Mouse (Mus musculus) thymus, adult 2 months (tissue): ENCODE data around the gene Gsx2. TPM values are rescaled to one million over a fixed set of nuclear protein-coding genes. Genes with fewer than 3 reads are reported as not detected.

ENCODE experiments used
- DNase-seq: peaks from one replicate; pipeline ENCODE4 v3.0.0; 2021
- H3K27ac ChIP-seq: fragments of 200-500 bp; 2 replicates; pipeline ENCODE4 v1.5.1; 2012; ENCODE audit warnings: low read length, control low read depth; ENCODE audit not compliant: control insufficient read depth, insufficient read depth
- H3K27me3 ChIP-seq: fragments of 200-500 bp; 2 replicates; pipeline ENCODE4 v1.6.1; 2012; ENCODE audit warnings: mild to moderate bottlenecking, low read length, moderate library complexity, mixed read lengths; ENCODE audit not compliant: control insufficient read depth, insufficient read depth
- H3K36me3 ChIP-seq: fragments of 200-500 bp; 2 replicates; pipeline ENCODE4 v1.6.1; 2012; ENCODE audit warnings: mild to moderate bottlenecking, low read length, moderate library complexity; ENCODE audit not compliant: control insufficient read depth, insufficient read depth
- H3K4me1 ChIP-seq: fragments of 200-500 bp; replicated peaks from 2 replicates; pipeline ENCODE4 v1.6.1; 2012; ENCODE audit warnings: low read length; ENCODE audit not compliant: control insufficient read depth, insufficient read depth
- H3K4me3 ChIP-seq: fragments of 200-500 bp; 2 replicates; pipeline ENCODE4 v1.5.1; 2012; ENCODE audit warnings: mild to moderate bottlenecking, low read length, control low read depth, moderate library complexity; ENCODE audit not compliant: control insufficient read depth, insufficient read depth
- CTCF ChIP-seq: fragments of 200-500 bp; IDR thresholded peaks from 2 replicates; pipeline ENCODE4 v1.5.1; 2012; ENCODE audit warnings: mild to moderate bottlenecking, control low read depth, low read length, moderate library complexity, borderline replicate concordance; ENCODE audit not compliant: control insufficient read depth, poor library complexity, insufficient read depth; ENCODE audit errors: extremely low read depth
- POLR2A ChIP-seq: fragments of 200-500 bp; IDR thresholded peaks from 2 replicates; pipeline ENCODE4 v1.6.1; 2012; ENCODE audit warnings: mild to moderate bottlenecking, low read length, control low read depth, moderate library complexity; ENCODE audit not compliant: control insufficient read depth, poor library complexity, insufficient read depth; ENCODE audit errors: extremely low read depth
- WGBS: fragments of 180-500 bp; shearing (Covaris S2); methylation state at CpG from one replicate; pipeline ENCODE4 v1.1.7; 2018; 5-methylcytosine and 5-hydroxymethylcytosine counted together
- polyA plus RNA-seq: library from polyadenylated mRNA; depleted of rRNA; stranded (reverse); fragments of >200 nt; gene quantifications from 2 replicates; pipeline ENCODE4 v1.2.3, GENCODE M21; 2012

The Gsx2 gene
- polyA plus RNA-seq, 1 experiment: not detected

- H3K4me3 ChIP-seq: no peak overlapping the region
- H3K36me3 ChIP-seq: no peaks in the 10 kb centered on the region
- no peak overlapping the region for H3K27ac ChIP-seq
- no peak for TF ChIP-seq CTCF
- TF ChIP-seq POLR2A: no peak
- DNase-seq: no peak
- 22% methylated on average over 15 of the region's 15 CpGs for WGBS
- no peaks in the 10 kb centered on the region; the same call in 1 of the 2 replicates for H3K4me1 ChIP-seq
- peaks cover 44% of the 10 kb centered on the region for H3K27me3 ChIP-seq
These were observed 641 bp upstream of the Gsx2 start for GRCm38 (mm10) chr5:75074537-75075382.

DNA sequence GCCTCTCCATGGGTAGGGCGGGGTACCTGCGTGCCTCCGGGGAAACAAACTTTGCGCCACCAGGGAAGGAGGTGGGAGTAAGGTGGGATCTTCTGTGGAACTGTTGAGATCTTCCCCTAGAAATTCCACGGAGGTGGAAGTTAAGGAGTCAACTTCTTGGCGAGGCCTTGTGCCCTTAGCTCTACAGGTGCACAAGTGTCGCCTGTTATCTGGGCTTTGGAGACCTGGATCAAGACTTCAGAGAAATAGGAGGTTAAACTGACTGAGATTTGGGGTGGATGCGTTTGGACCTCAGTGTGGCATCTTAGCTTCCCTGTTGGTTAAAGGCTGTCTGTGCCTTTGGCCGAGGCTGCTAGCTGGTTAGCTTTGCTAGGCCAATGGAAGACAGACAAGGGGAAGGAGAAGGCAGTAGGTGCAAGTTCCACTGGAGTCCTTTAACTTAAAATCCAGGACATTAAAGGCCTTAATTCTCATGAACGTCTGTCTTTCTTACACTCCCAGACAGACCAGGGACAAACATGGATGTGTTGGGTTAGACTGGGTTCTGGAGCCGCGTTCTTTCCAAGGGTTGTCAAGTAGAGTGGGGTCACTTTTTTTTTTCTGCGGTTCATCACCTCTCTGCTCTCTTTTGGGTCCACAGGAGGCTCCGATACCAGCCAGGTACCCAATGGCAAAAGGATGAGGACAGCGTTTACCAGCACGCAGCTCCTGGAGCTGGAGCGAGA is 1.1 kb downstream of the Gsx2 start:
- no peak for TF ChIP-seq CTCF
- no peak for TF ChIP-seq POLR2A
- no peak for DNase-seq
- H3K4me1 ChIP-seq: no peaks in the 10 kb centered on the region
- no peaks in the 10 kb centered on the region for H3K36me3 ChIP-seq
- H3K4me3 ChIP-seq: no peak overlapping the region
- H3K27ac ChIP-seq: no peak overlapping the region
- 8% methylated on average over 17 of the region's 17 CpGs for WGBS
- H3K27me3 ChIP-seq: peaks cover 45% of the 10 kb centered on the region

- H3K4me1 ChIP-seq: no peaks in the 10 kb centered on the region
- DNase-seq: no peak
- H3K4me3 ChIP-seq: no peak overlapping the region
- H3K27ac ChIP-seq: no peak overlapping the region
- TF ChIP-seq POLR2A (no peak), CTCF (no peak)
- 5% methylated on average over 19 of the region's 19 CpGs for WGBS
- H3K27me3 ChIP-seq: peaks cover 41% of the 10 kb centered on the region
- no peaks in the 10 kb centered on the region for H3K36me3 ChIP-seq
These were observed 1.6 kb downstream of the Gsx2 start for GRCm38 (mm10) chr5:75077051-75077380.

DNA sequence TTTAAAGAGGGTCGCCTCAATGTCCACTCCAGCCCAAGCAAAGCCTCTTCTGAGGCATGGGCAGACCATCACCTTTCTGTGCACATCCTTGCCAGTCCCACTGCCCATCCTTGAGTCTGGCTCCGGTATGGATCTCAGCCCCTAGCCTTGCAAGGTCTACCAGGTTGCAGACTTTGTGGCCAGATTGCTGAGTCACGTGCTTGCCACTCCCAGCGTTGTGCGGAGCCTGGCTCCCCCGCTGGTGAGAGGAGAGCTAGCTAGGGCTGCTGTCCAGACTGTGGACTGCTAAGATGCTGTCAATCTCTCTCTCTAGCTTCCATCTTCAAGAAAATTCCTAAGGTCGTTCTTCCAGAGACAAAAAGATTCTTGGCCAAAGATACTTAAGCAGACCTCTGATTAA is 4.2 kb downstream of the Gsx2 start:
- Histone ChIP-seq H3K27me3 (peaks cover 33% of the 10 kb centered on the region), H3K4me3 (no peak overlapping the region), H3K36me3 (no peaks in the 10 kb centered on the region), H3K4me1 (no peaks in the 10 kb centered on the region), H3K27ac (no peak overlapping the region)
- no peak for TF ChIP-seq CTCF
- no peak for TF ChIP-seq POLR2A
- WGBS: 3% methylated on average over 7 of the region's 7 CpGs
- no peak for DNase-seq

GRCm38 (mm10) chr5:75082439-75082838 is 7.0 kb downstream of the Gsx2 start:
- Histone ChIP-seq H3K4me1 (no peaks in the 10 kb centered on the region), H3K36me3 (no peaks in the 10 kb centered on the region), H3K4me3 (no peak overlapping the region), H3K27me3 (peaks cover 25% of the 10 kb centered on the region), H3K27ac (no peak overlapping the region)
- no peak for DNase-seq
- 31% methylated on average over 6 of the region's 6 CpGs for WGBS
- TF ChIP-seq CTCF (no peak), POLR2A (no peak)

- 7% methylated on average over 14 of the region's 14 CpGs for WGBS
- Histone ChIP-seq H3K4me3 (no peak overlapping the region), H3K27ac (no peak overlapping the region), H3K4me1 (no peaks in the 10 kb centered on the region), H3K36me3 (no peaks in the 10 kb centered on the region), H3K27me3 (peaks cover 22% of the 10 kb centered on the region)
- no peak for DNase-seq
- TF ChIP-seq POLR2A (no peak), CTCF (no peak)
These were observed 7.7 kb downstream of the Gsx2 start for GRCm38 (mm10) chr5:75083061-75083460.
